Mouse (Mus musculus) liver, embryonic 16.5 days (tissue): ENCODE measurements around the gene Tkfc. TPM values are rescaled to one million over a fixed set of nuclear protein-coding genes. Genes with fewer than 3 reads are reported as not detected.

Source experiments
- ATAC-seq: fragments of 200-750 bp; cut with Nextera tagmentation; 2 replicates; pipeline ENCODE4 v1.8.0; 2017; ENCODE audit warnings: low read depth, mild to moderate bottlenecking, moderate number of reproducible peaks, moderate library complexity
- H3K27ac ChIP-seq: fragments of 300-500 bp; sonication (generic); 2 replicates; pipeline ENCODE4 v1.5.1; 2014; ENCODE audit warnings: mild to moderate bottlenecking, low read length
- H3K27me3 ChIP-seq: fragments of 300-500 bp; sonication (generic); 2 replicates; pipeline ENCODE4 v1.6.1; 2014; ENCODE audit warnings: low read depth, low read length, mixed read lengths; ENCODE audit not compliant: control insufficient read depth, insufficient read depth
- H3K36me3 ChIP-seq: fragments of 300-500 bp; sonication (generic); 2 replicates; pipeline ENCODE4 v1.6.1; 2014; ENCODE audit warnings: mild to moderate bottlenecking; ENCODE audit not compliant: control insufficient read depth, insufficient read depth
- H3K4me1 ChIP-seq: fragments of 300-500 bp; sonication (generic); 2 replicates; pipeline ENCODE4 v1.6.1; 2014; ENCODE audit warnings: low read depth, low read length, mixed read lengths; ENCODE audit not compliant: control insufficient read depth
- H3K4me2 ChIP-seq: fragments of 300-500 bp; sonication (generic); 2 replicates; pipeline ENCODE4 v1.6.1; 2014; ENCODE audit warnings: low read depth, low read length, mixed read lengths
- H3K4me3 ChIP-seq: fragments of 300-500 bp; sonication (generic); 2 replicates; pipeline ENCODE4 v1.5.1; 2014; ENCODE audit warnings: low read depth, mild to moderate bottlenecking, low read length
- H3K9ac ChIP-seq: fragments of 300-500 bp; sonication (generic); 2 replicates; pipeline ENCODE4 v1.6.1; 2014; ENCODE audit warnings: low read depth, low read length
- H3K9me3 ChIP-seq: fragments of 300-500 bp; sonication (generic); replicated peaks from 2 replicates; pipeline ENCODE4 v1.6.1; 2016; ENCODE audit warnings: low read length; ENCODE audit not compliant: control insufficient read depth
- WGBS: fragments of 180-500 bp; shearing (Covaris S2); extraction: QIAGEN DNeasy Blood & Tissue Kit; methylation state at CpG from one replicate; pipeline ENCODE4 v1.1.7; 2014; ENCODE audit not compliant: insufficient replicate concordance; 5-methylcytosine and 5-hydroxymethylcytosine counted together
- polyA plus RNA-seq: library from polyadenylated mRNA; unstranded; fragments of >200 nt; fragmentation: Nextera tagmentation; extraction: Ambion mirVana; gene quantifications from 2 replicates; pipeline ENCODE4 v1.2.1, GENCODE M21; 2015

Gene Tkfc
- polyA plus RNA-seq, 1 experiment from 2014 or later = 47.8 TPM

- Histone ChIP-seq H3K9me3 (no peaks in the 10 kb centered on the region), H3K4me2 (no peak overlapping the region), H3K36me3 (peaks cover 56% of the 10 kb centered on the region), H3K4me3 (no peak overlapping the region), H3K4me1 (peaks cover 19% of the 10 kb centered on the region), H3K9ac (no peak overlapping the region), H3K27me3 (no peaks in the 10 kb centered on the region), H3K27ac (no peak overlapping the region)
- WGBS = 88% methylated on average over 5 of the region's 5 CpGs
- no peak for ATAC-seq
These were observed 3.3 kb upstream of the Tkfc start for GRCm38 (mm10) chr19:10608573-10609240.

GRCm38 (mm10) chr19:10605901-10606622 is 608 bp upstream of the Tkfc start:
- Histone ChIP-seq H3K9ac (peak overlapping the region; percentile 97), H3K4me1 (peaks cover 38% of the 10 kb centered on the region), H3K27ac (peak overlapping the region; percentile 97), H3K36me3 (peaks cover 31% of the 10 kb centered on the region), H3K4me3 (peak overlapping the region; percentile 96), H3K4me2 (peak overlapping the region; percentile 56), H3K9me3 (no peaks in the 10 kb centered on the region), H3K27me3 (no peaks in the 10 kb centered on the region)
- peak; percentile 35 for ATAC-seq
- WGBS = 5% methylated on average over 20 of the region's 20 CpGs

- ATAC-seq = no peak
- 46% methylated on average over 3 of the region's 3 CpGs for WGBS
- H3K27me3 ChIP-seq = no peaks in the 10 kb centered on the region
- H3K9ac ChIP-seq = peak overlapping the region; percentile 83
- H3K27ac ChIP-seq = peak overlapping the region; percentile 92
- no peaks in the 10 kb centered on the region for H3K9me3 ChIP-seq
- H3K4me2 ChIP-seq = peak overlapping the region; percentile 77
- H3K4me1 ChIP-seq = peaks cover 38% of the 10 kb centered on the region
- peak overlapping the region; percentile 96 for H3K4me3 ChIP-seq
- peaks cover 18% of the 10 kb centered on the region for H3K36me3 ChIP-seq
These were observed 920 bp downstream of the Tkfc start for GRCm38 (mm10) chr19:10604534-10604933.

GRCm38 (mm10) chr19:10603660-10604523 is 1.6 kb downstream of the Tkfc start:
- ATAC-seq = no peak
- H3K27ac ChIP-seq = peak overlapping the region; percentile 92

GRCm38 (mm10) chr19:10602787-10603186 is 2.7 kb downstream of the Tkfc start:
- peak overlapping the region; percentile 32; the same call in 1 of the 2 replicates for H3K9ac ChIP-seq
- H3K27ac ChIP-seq = peak overlapping the region; percentile 72
- H3K4me3 ChIP-seq = peak overlapping the region; percentile 43
- peaks cover 6% of the 10 kb centered on the region for H3K36me3 ChIP-seq
- peak overlapping the region; percentile 77 for H3K4me2 ChIP-seq
- ATAC-seq = no peak
- H3K27me3 ChIP-seq = no peaks in the 10 kb centered on the region
- peaks cover 38% of the 10 kb centered on the region for H3K4me1 ChIP-seq
- no peaks in the 10 kb centered on the region for H3K9me3 ChIP-seq
- WGBS = 1% methylated on average over 9 of the region's 9 CpGs

More at GRCm38 (mm10) chr19:10603660-10604523, 1.6 kb downstream of the Tkfc start:
- Histone ChIP-seq H3K9ac (peak overlapping the region; percentile 83), H3K27me3 (no peaks in the 10 kb centered on the region), H3K4me1 (peaks cover 38% of the 10 kb centered on the region), H3K4me3 (peak overlapping the region; percentile 43), H3K4me2 (peak overlapping the region; percentile 77), H3K36me3 (peaks cover 16% of the 10 kb centered on the region), H3K9me3 (no peaks in the 10 kb centered on the region)
- 66% methylated on average over 18 of the region's 18 CpGs for WGBS

- H3K9ac ChIP-seq = peak overlapping the region; percentile 32; the same call in 1 of the 2 replicates
- 28% methylated on average over 6 of the region's 6 CpGs for WGBS
- peaks cover 34% of the 10 kb centered on the region for H3K4me1 ChIP-seq
- peak overlapping the region; percentile 72 for H3K27ac ChIP-seq
- H3K36me3 ChIP-seq = peaks cover 5% of the 10 kb centered on the region; the same call in 1 of the 2 replicates
- no peaks in the 10 kb centered on the region for H3K27me3 ChIP-seq
- peak overlapping the region; percentile 33 for H3K4me2 ChIP-seq
- H3K4me3 ChIP-seq = peak overlapping the region; percentile 33
- no peaks in the 10 kb centered on the region for H3K9me3 ChIP-seq
- no peak for ATAC-seq
These were observed 3.1 kb downstream of the Tkfc start for GRCm38 (mm10) chr19:10602247-10602769.

GRCm38 (mm10) chr19:10599648-10600047 is 5.8 kb downstream of the Tkfc start:
- Histone ChIP-seq H3K36me3 (peaks cover 5% of the 10 kb centered on the region), H3K4me1 (peaks cover 25% of the 10 kb centered on the region), H3K27ac (no peak overlapping the region), H3K9me3 (no peaks in the 10 kb centered on the region), H3K27me3 (no peaks in the 10 kb centered on the region), H3K9ac (no peak overlapping the region), H3K4me2 (no peak overlapping the region), H3K4me3 (no peak overlapping the region)
- WGBS = 85% methylated on average over 2 of the region's 2 CpGs
- ATAC-seq = no peak

- Histone ChIP-seq H3K9ac (no peak overlapping the region), H3K4me3 (no peak overlapping the region), H3K27me3 (no peaks in the 10 kb centered on the region), H3K36me3 (peaks cover 5% of the 10 kb centered on the region), H3K27ac (no peak overlapping the region), H3K9me3 (no peaks in the 10 kb centered on the region), H3K4me2 (no peak overlapping the region), H3K4me1 (peaks cover 18% of the 10 kb centered on the region)
- no peak for ATAC-seq
- WGBS = 32% methylated on average over 3 of the region's 3 CpGs
These were observed 7.3 kb downstream of the Tkfc start for GRCm38 (mm10) chr19:10598188-10598587.
